In genomic region chr2:122375391-122375991, GRCm38 (mm10) we compare ENCODE assay signal across 7 mouse cellular contexts. TPM values are rescaled to one million over a fixed set of nuclear protein-coding genes. Genes with fewer than 3 reads are reported as not detected.
A peak's percentile ranks its signal among the peaks of the same experiment; 100 is the strongest.
DNase-seq lines count a peak whose midpoint lies in the region; ATAC-seq lines count a peak whose summit lies in the region.

No protein-coding gene starts in this region.

- H3K4me2 ChIP-seq in intestine, embryonic 16.5 days (ENCODE audit: low read depth, low read length), result peak overlapping the region; percentile 71
- peak overlapping the region; percentile 62 for H3K4me2 ChIP-seq in midbrain, embryonic 11.5 days

- H3K9ac ChIP-seq in intestine, embryonic 16.5 days (ENCODE audit: low read depth, low read length), result peak overlapping the region; percentile 82
- H3K9ac ChIP-seq in midbrain, embryonic 11.5 days (ENCODE audit: low read length), result peak overlapping the region; percentile 77

- ATAC-seq in intestine, embryonic 16.5 days, result peak; percentile 76
- ATAC-seq in midbrain, embryonic 11.5 days (ENCODE audit: low FRiP score), result peak; percentile 86

- no peaks in the 10 kb centered on the region for H3K4me1 ChIP-seq in intestine, embryonic 16.5 days (ENCODE audit: control insufficient read depth, insufficient read depth, low read length)
- 0 out of 2 replicates have a peak, but pooled peaks cover 2% of the 10 kb centered on the region for H3K4me1 ChIP-seq in midbrain, embryonic 11.5 days (ENCODE audit: control insufficient read depth, insufficient read depth, low read length)

- H3K27ac ChIP-seq in intestine, embryonic 16.5 days (ENCODE audit: low read length), result peak overlapping the region; percentile 93
- H3K27ac ChIP-seq in midbrain, embryonic 11.5 days (ENCODE audit: low read depth, low read length), result peak overlapping the region; percentile 80

- no peaks in the 10 kb centered on the region for H3K27me3 ChIP-seq in intestine, embryonic 16.5 days (replicated peaks; ENCODE audit: control insufficient read depth, insufficient read depth, low read length)
- H3K27me3 ChIP-seq in midbrain, embryonic 11.5 days (ENCODE audit: control insufficient read depth, insufficient read depth, low read length), result no peaks in the 10 kb centered on the region

- H3K9me3 ChIP-seq in intestine, embryonic 16.5 days (ENCODE audit: control insufficient read depth, low read length), result no peaks in the 10 kb centered on the region
- no peaks in the 10 kb centered on the region for H3K9me3 ChIP-seq in midbrain, embryonic 11.5 days (ENCODE audit: control insufficient read depth, low read length)

- intact Hi-C loops in gastrocnemius, postnatal 36 days (cut with DNase I), result no loop called here
- intact Hi-C loops in left cerebral cortex, postnatal 36 days (cut with DNase I), result loop anchor here (2.0 to 5.0 kb wide), 4 partner anchors 68 to 257 kb away; partner anchors contain the start of gene Spg11

- WGBS in intestine, embryonic 16.5 days, result under 1% methylated on average over 32 of the region's 32 CpGs
- under 1% methylated on average over 32 of the region's 32 CpGs for WGBS in midbrain, embryonic 11.5 days

- DNase-seq in adrenal gland, adult 18-20 months (ENCODE audit: low spot score in 2 of 2), result peak; percentile 87 to 97
- DNase-seq in embryo, embryonic 11 days, result peak; percentile 98
- peak; percentile 88 to 90 for DNase-seq in gastrocnemius, postnatal 36 days
- peak; percentile 95 to 96 for DNase-seq in left cerebral cortex, postnatal 36 days (ENCODE audit: low spot score in 2 of 2)
- peak; percentile 99 for DNase-seq in midbrain, embryonic 11.5 days (ENCODE audit: low spot score, missing footprints)
- peak; percentile 99 for DNase-seq in skeletal muscle tissue, adult 2 months (ENCODE audit: low read depth, low spot score)

- H3K36me3 ChIP-seq in intestine, embryonic 16.5 days (ENCODE audit: control insufficient read depth, insufficient read depth, low read length), result no peaks in the 10 kb centered on the region
- H3K36me3 ChIP-seq in midbrain, embryonic 11.5 days (ENCODE audit: control insufficient read depth, insufficient read depth, low read length), result no peaks in the 10 kb centered on the region

- peak overlapping the region; percentile 81 for H3K4me3 ChIP-seq in intestine, embryonic 16.5 days (ENCODE audit: low read length)
- peak overlapping the region; percentile 64 for H3K4me3 ChIP-seq in midbrain, embryonic 11.5 days (ENCODE audit: low read depth, low read length)

RNA-seq across cellular contexts. Expression of gene Shf, which starts 6.5 kb away (rescaled TPM):
- 10 to 100 TPM in 1 of 2 experiments, 1 to 10 TPM in 1; 6.4 to 10.4 TPM for total RNA-seq in adrenal gland, adult 18-20 months (2021)
- total RNA-seq in gastrocnemius, postnatal 36 days (2021), result 1 to 10 TPM; 1.9 to 2.1 TPM
- polyA plus RNA-seq in intestine, embryonic 16.5 days (2015; fragmentation: Nextera tagmentation; extraction: Ambion mirVana), result 1.9 and 2.2 TPM in 2 replicates
- 10 to 100 TPM; 68.3 to 76.2 TPM for total RNA-seq in left cerebral cortex, postnatal 36 days (2021)
- polyA plus RNA-seq in midbrain, embryonic 11.5 days (2014; fragmentation: Nextera tagmentation; extraction: Ambion mirVana), result 6.7 and 9.2 TPM in 2 replicates

RNA-seq across cellular contexts. Expression of gene Slc28a2, which starts 50.8 kb away (rescaled TPM):
- total RNA-seq in adrenal gland, adult 18-20 months (2021), result 1 to 10 TPM; 1.2 to 7.1 TPM
- 1 to 10 TPM; 3.8 to 6.0 TPM for total RNA-seq in gastrocnemius, postnatal 36 days (2021)
- 93.5 and 105 TPM in 2 replicates for polyA plus RNA-seq in intestine, embryonic 16.5 days (2015; fragmentation: Nextera tagmentation; extraction: Ambion mirVana)
- under 1 TPM; 0.15 to 0.23 TPM for total RNA-seq in left cerebral cortex, postnatal 36 days (2021)
- polyA plus RNA-seq in midbrain, embryonic 11.5 days (2014; fragmentation: Nextera tagmentation; extraction: Ambion mirVana), result 0.22 TPM in 1 of 2 replicates, not detected in the other

Comparison
In these comparisons a context has a peak if more than half of its experiments do, and no peak if none do; other contexts are left out.
1. Peak in every context shown above with its lines: DNase-seq, ATAC-seq, H3K4me3 ChIP-seq and H3K27ac ChIP-seq.
2. RNA of gene Shf, which starts 6.5 kb away (total RNA-seq): 68.3 to 76.2 TPM in left cerebral cortex, postnatal 36 days; 6.4 to 10.4 TPM in adrenal gland, adult 18-20 months and 1.9 to 2.1 TPM in gastrocnemius, postnatal 36 days; every median in the first group is over 4 times any median in the second.